Mouse (Mus musculus): ENCODE measurements around the gene Cldn24. TPM values are rescaled to one million over a fixed set of nuclear protein-coding genes. Genes with fewer than 3 reads are reported as not detected.

Gene Cldn24
- total RNA-seq, 2 experiments from 2014 or later: not detected

DNA sequence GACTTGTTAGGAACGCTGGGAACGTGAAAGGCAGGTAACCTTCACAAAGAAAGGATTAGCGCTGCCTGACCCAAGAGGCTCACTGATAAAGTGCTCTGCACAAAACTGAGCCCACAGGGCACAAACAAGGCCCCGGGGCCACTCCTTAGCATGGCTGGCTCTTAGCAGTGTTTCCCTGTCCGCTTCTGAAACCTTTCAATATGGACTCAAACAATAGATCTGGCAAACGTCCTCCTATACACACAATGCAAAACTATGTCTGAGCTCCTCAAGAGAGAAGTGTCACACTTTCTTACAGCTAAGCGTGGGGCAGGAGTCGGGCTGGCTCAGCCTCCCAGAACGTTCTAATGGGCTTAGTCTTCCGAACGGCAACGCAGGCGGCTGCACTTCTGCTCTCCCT, 2.2 kb downstream of the Cldn24 start, which contains the start of gene Cldn22:
Gene Cldn22 (plus strand): TSS at position 301 of the 400 bp plus-strand sequence.
- intact Hi-C loops (cut with DNase I): no loop called here
- no peak for DNase-seq (ENCODE audit: low spot score in 2 of 2)

DNA sequence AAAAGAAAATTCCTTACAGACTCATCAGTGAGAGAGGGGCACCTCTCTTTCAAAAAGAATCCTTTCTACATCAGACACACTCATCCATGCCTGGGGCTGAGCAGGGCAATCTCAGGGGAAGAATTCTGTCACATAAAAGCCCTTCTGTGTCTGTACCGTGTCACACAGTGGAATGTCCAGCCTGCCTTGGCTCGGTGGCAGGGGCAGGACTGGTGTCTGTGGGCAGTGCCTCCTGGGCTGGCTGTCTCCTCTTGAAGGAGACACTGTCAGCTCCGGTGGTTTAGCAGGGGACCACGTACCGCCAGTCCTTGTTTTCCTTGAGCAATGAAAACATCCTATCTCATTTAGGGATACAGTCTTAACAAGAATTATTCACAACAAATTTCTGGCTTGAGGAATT, 3.7 kb downstream of the Cldn24 start:
- intact Hi-C loops (cut with DNase I): no loop called here
- DNase-seq (ENCODE audit: low spot score in 2 of 2): no peak

DNA sequence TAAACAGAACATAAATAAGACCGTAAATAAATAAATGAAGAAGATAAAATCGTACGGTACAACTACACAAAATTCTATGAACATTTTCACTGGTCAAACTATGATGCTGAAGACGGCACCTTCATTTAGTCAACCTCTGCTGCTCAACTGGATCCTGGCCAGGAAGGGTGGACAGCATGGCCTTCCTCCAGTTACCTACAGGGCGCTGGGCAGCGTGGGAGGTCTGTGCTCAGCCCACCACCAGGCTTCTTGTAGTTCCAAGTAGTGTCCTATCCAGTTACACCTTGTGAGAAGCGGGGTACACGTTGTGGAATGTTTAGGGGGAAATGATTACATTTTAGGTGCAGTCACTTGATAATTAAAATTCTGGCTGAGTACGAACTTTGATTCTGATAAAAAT, 5.0 kb downstream of the Cldn24 start:
- no peak for DNase-seq (ENCODE audit: low spot score in 2 of 2)
- intact Hi-C loops (cut with DNase I): no loop called here

DNA sequence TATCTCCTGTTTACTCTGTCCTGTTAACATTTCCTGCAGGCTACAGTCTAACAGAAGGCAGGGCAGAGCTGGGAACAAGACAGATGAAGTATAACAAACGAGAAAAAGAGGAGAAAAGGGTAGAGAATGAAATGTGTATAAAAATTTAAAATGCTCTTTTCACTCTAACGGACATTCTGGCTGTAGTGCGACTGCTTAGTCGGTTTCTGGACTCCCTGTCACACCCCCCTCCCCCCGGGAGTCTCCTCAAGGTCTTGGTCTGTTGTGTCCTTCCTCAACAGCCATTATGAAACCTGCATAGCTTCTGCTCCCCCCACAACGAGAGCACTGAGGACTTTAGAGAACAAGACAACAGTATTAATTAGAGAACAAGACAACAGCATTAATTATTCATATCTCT, 10.7 kb downstream of the Cldn24 start:
- no peak for DNase-seq (ENCODE audit: low spot score in 2 of 2)

DNA sequence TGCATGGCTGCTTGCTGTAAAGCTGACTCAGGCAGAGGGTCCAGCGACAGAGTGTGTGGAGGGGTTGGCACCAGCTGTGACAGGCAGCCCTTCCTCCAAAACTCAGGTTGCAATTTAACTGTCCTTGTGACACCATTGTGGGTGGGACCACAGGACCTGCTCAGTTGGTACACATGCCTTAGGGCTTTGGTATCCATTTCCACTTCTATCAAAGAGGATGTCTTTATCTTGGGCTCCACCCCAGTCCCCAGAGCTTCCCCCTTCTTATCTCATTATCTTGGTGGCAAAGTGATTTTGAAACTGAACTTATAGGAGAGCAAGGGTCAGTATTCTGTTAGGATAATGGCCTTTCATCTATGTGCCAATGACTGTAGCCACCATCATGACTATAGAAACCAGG, 12.0 kb downstream of the Cldn24 start:
- intact Hi-C loops (cut with DNase I): no loop called here
- DNase-seq (ENCODE audit: low spot score in 2 of 2): no peak

More for the DNA sequence above, 10.7 kb downstream of the Cldn24 start:
- intact Hi-C loops (cut with DNase I): no loop called here

DNA sequence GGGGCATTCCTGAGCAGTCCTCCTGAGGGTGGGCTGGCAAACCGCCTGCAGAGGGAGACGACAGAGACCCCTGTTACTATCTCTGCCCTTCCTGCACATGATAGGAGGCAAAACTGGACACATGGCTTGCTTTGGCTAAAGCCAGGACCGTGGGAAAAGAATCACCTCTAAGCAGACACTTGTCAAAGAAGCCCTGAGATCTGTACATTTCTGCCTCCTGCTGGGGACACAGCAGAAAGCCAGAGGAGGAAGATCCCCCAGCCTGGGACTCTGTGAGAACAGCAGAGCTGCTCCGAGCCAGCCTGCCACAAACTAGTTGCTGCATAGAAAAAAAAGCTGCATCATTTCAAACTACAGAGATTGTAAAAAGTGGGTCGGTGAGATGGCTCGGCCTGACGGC, 21.1 kb downstream of the Cldn24 start:
- peak; percentile 32 to 62 for DNase-seq (ENCODE audit: low spot score in 2 of 2)

DNA sequence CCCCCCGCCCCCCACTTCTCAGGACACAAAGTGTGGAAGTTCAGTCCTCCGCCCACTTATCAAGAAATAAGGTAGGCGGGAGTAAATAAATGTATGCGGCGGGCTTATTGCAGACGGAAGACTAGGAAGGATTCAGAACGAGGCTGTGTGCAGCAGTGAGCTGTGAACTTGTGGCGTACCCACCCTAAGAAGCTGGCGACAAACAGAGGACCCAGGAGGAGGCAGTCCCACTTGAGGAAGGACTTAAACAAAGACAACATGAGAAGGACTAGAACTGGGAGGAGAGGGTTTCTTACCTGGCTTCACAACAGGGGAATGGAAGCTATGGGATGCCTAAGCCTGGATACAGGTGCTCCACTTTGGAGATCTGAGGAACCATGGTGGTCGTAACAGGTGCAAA, 21.7 kb downstream of the Cldn24 start:
- intact Hi-C loops (cut with DNase I): loop anchor here (5.0 kb wide), 1 partner anchor 101 kb away; no protein-coding TSS in a partner anchor
- DNase-seq (ENCODE audit: low spot score in 2 of 2): no peak

More for the DNA sequence above, 21.1 kb downstream of the Cldn24 start:
- intact Hi-C loops (cut with DNase I): loop anchor here (5.0 kb wide), 1 partner anchor 101 kb away; no protein-coding TSS in a partner anchor

DNA sequence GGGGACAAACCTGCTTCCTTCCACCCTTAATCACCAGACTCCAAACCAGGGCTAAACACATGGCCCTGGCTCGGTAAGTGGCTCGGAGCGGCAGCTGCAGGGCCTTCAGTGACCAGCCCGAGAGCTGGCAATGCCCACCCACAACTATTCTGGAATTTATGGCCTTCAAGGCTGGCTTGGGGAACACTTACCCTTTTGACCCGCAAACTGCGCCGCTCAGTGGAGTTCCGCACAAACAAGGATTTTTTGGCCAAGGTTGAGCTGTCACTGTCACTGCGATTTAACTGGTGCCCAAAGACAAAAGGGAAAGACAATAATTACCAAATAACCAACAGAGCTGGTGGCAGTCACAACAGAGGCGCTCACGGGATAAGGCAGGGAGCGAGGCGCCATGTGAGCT, 24.0 kb downstream of the Cldn24 start:
- intact Hi-C loops (cut with DNase I): no loop called here
- DNase-seq (ENCODE audit: low spot score in 2 of 2): no peak

DNA sequence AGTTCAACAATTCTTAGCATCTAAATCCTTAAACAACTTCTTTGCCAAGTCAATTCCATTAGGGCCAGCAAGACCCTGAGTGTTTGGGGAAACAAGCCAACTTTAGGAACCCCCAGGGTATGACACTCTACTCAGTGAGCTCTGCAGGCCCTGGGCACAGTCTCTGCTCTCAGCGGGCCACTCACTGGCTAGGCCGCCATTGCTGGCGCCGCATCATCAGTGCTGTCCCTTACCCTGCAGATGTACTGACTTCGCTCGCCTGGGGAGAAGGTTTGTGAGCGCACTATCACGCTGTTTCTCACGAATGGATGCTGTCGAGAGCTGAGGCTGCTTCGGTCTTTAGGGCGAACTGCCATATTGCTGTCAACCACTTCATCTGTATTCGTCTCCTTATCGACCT, 25.2 kb downstream of the Cldn24 start:
- intact Hi-C loops (cut with DNase I): no loop called here
- no peak for DNase-seq (ENCODE audit: low spot score in 2 of 2)

DNA sequence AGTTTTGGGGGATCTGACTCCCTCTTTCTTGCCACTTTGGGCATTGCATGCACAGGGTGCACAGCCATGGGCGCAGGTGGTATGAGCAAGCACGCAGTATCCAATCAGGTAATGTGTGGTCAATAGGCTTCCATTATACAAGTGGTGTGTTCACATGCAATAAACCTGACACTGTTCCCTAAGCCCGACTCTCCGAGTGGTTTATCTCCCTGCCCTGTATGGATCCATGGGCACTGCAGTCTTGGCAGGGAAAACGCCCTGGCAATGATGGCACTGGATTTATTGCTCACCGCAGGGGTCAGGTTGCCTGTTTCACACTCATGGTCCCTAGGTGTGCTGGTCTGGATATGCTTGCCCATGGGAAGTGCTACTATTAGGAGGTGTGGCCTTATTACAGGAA, 26.0 kb downstream of the Cldn24 start:
- intact Hi-C loops (cut with DNase I): no loop called here
- no peak for DNase-seq (ENCODE audit: low spot score in 2 of 2)

DNA sequence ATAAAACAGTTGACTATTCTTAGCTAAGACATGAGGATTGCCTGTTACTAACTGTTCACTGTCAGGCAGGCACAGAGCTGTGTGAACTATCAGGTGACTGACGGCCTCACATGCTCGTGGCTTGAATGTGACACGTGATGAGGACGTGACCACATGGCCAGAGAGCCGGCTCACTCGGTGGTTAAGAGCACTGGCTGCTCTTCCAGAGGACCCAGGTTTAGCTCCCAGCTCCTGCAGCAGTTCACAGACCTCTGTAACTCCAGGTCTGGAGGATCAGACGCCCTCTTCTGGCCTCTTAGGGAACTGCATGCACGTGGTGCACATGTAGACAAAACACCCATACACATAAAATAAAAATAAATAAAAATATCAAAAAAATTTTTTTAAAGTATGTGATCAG, 27.9 kb downstream of the Cldn24 start:
- intact Hi-C loops (cut with DNase I): no loop called here
- no peak for DNase-seq (ENCODE audit: low spot score in 2 of 2)

DNA sequence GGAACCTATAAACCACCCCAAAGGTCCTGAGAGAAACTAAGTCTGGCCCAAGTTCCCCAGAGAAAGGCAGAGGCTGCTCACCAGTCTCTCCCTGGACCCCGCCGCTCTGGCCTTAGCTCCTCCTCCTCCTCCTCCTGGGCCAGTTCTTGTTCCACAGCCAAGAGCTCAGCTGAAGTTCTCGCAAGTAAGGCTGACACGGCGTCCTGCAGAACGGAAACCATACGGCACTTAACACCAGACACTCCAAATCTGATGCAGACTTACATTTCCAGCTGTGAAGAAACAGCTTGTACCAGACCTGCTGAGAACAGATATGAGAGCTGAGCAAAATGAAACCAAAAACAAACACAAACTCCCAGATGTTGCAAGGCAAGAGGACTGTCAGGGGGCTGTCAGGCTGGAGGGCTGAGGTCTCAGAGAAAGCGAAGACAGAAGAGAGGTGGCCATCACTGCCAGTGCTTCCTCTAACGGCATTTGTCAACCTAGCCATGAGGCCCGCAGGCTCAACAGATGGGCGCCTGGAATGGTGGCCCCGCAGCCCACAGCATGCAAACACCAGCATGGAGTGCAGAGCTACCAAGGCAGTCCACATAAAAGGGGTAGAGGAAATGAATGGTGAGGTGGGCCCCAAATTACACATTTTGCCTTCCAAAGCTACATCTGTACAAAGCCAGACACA, 30.0 kb downstream of the Cldn24 start:
- intact Hi-C loops (cut with DNase I): no loop called here
- peak in 1 of 2 experiments; percentile 30 for DNase-seq (ENCODE audit: low spot score in 2 of 2)

DNA sequence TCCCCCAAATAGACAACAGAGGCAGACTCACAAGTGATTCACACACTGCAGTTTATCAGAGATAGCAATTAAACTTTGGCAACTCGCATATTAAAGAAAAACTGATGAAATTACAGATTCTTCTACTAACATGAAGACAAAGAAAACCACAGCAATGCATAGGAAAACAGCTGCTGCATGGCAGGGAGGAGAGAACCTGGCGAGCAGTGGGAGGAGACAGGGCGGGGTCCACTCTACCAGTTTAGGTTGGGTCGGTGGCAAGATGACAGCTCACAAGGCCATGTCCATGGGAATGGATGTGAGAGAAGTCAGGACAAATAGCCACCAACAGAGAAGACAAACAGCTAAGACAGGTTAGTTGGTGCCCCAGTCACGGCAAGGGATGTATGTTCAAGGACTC, 30.8 kb downstream of the Cldn24 start:
- intact Hi-C loops (cut with DNase I): no loop called here
- no peak for DNase-seq (ENCODE audit: low spot score in 2 of 2)

DNA sequence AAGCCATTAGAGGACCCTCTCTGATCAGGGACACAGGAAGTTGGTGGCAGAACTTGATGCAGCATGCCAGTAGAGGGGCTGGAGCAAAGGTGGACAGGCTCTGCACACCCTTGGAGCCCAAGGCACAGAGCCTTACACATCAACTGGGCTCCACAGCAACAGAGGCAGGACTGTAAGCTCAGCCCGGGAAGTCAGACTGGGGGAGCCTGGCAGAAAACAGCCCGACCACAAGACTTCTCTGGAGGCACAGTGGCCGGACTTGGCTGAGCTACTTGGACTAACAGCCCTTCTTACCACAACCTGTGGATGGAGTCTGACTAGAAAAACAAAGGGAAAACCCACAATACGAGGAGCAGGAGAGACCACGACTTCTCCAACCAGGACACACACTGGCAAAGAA, 31.4 kb downstream of the Cldn24 start:
- intact Hi-C loops (cut with DNase I): no loop called here
- DNase-seq (ENCODE audit: low spot score in 2 of 2): no peak

DNA sequence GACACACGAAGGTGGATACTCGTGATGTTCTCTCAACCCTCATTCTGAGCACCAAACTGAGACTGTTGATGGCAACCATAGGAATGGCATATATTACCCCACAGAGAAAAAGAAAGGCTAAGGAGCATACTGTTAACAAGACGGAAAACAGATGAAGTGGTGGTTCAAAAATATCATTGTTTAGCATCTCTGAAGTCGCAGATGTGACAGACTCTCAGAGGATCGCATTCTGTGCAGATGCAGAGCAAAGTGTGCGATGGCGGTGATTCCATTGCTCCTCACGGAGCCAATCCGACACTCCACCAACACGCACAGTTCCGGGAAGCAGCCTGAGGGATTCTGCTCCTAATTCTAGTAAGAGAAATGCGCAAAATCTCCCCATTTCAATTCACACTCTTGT, 37.3 kb downstream of the Cldn24 start:
- peak; percentile 54 to 64 for DNase-seq (ENCODE audit: low spot score in 2 of 2)
- intact Hi-C loops (cut with DNase I): no loop called here

DNA sequence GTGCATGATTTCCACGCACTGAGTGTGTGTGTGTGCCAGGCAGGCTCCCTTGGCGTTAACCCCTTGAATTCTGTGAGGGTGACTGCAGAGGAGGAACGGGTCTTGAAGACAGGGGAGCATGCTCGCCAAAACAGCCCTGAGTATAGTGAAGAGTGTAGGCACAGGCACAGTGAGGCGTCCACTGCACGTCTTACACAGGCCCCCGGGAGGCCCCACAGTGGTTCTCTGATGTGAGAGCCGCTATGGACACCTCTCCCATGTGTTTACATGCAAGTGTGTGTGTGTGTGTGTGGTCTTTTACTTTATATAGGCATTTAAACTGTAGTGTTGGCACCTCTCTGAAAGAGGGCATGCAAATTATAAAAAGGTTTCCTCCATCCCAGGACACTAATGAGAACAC, 44.6 kb downstream of the Cldn24 start:
- intact Hi-C loops (cut with DNase I): loop anchor here (10.0 kb wide), 1 partner anchor 338 kb away; no protein-coding TSS in a partner anchor
- no peak for DNase-seq (ENCODE audit: low spot score in 2 of 2)

DNA sequence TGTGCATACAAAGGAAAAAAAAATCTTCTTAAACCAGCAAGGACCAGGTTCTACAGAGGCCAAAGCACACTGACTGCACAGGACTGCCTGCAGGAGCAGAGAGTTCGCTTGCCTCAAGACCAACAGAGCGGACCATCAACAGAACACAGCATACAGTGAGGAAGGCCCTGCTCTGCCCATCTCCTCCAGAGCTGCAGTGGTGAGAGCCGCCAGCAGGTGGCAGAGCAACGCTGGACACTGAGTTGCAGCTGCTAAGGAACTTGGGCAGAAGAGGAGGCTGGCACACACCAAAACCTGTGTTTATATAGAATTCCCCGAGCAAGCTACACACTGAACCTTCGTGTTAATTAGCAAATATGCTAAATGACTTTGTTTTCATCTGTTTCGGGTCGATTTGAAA, 45.1 kb downstream of the Cldn24 start:
- intact Hi-C loops (cut with DNase I): loop anchor here (1.0 to 10.0 kb wide), 2 partner anchors 149 to 338 kb away; no protein-coding TSS in a partner anchor
- DNase-seq (ENCODE audit: low spot score in 2 of 2): peak; percentile 86 to 92

Other genes starting within 250 kb of the Cldn24 start
- gene Ing2, start 146.6 kb upstream of the Cldn24 start, total RNA-seq (2021): 10 to 100 TPM; 41.6 to 44.7 TPM
- 10 to 100 TPM; 13.5 to 15.8 TPM for gene Cdkn2aip, start 108.2 kb upstream of the Cldn24 start, total RNA-seq (2021)
- 1 to 10 TPM in 1 of 2 experiments, not detected in 1; 1.0 TPM for gene Cldn22, start 2.3 kb downstream of the Cldn24 start, total RNA-seq (2021)
- 10 to 100 TPM; 27.5 to 27.8 TPM for gene Wwc2, start 168.8 kb downstream of the Cldn24 start, total RNA-seq (2021)